Comparison of ENCODE assay signal across 8 mouse cellular contexts in genomic region chr1:91366215-91367108, GRCm38 (mm10). TPM values are rescaled to one million over a fixed set of nuclear protein-coding genes. Genes with fewer than 3 reads are reported as not detected.
DNase-seq lines count a peak whose midpoint lies in the region; ATAC-seq and TF ChIP-seq lines count a peak whose summit lies in the region.

TSS of gene Erfe (plus strand) at chr1:91366430.

- under 1% methylated on average over 65 of the region's 68 CpGs for WGBS in intestine, postnatal 0 days
- under 1% methylated on average over 68 of the region's 68 CpGs for WGBS in liver, embryonic 15.5 days (ENCODE audit: insufficient replicate concordance)
- 1% methylated on average over 68 of the region's 68 CpGs for WGBS in neural tube, embryonic 12.5 days

- peaks cover 10% of the 10 kb centered on the region; the same call in 1 of the 2 replicates for H3K36me3 ChIP-seq in intestine, postnatal 0 days (ENCODE audit: control insufficient read depth, insufficient read depth)
- peaks cover 22% of the 10 kb centered on the region for H3K36me3 ChIP-seq in liver, embryonic 15.5 days (replicated peaks)
- peaks cover 14% of the 10 kb centered on the region for H3K36me3 ChIP-seq in neural tube, embryonic 12.5 days

- peak; percentile 42; the same call in 1 of the 2 replicates for ATAC-seq in intestine, postnatal 0 days
- ATAC-seq in liver, embryonic 15.5 days (ENCODE audit: insufficient read depth), result peak; percentile 87
- peak; percentile 38; the same call in 1 of the 2 replicates for ATAC-seq in neural tube, embryonic 12.5 days (ENCODE audit: low FRiP score, low read depth)

- peak; percentile 81 for TF ChIP-seq CTCF in left cerebral cortex, adult 2 months (IDR thresholded peaks at IDR 0.05)
- peak; percentile 94 for TF ChIP-seq CTCF in intestine, postnatal 0 days (IDR thresholded peaks at IDR 0.05; ENCODE audit: low read depth)

- peak within 1 kb of the TSS; percentile 43 for H3K4me3 ChIP-seq in left cerebral cortex, adult 2 months
- H3K4me3 ChIP-seq in intestine, postnatal 0 days (ENCODE audit: low read depth, low read length), result peak within 1 kb of the TSS; percentile 50
- peak within 1 kb of the TSS; percentile 77 for H3K4me3 ChIP-seq in liver, embryonic 15.5 days (replicated peaks)
- peak within 1 kb of the TSS; percentile 32 for H3K4me3 ChIP-seq in neural tube, embryonic 12.5 days

- H3K27me3 ChIP-seq in intestine, postnatal 0 days (replicated peaks; ENCODE audit: control insufficient read depth, insufficient read depth, low read length), result no peaks in the 10 kb centered on the region
- 0 out of 2 replicates have a peak, but pooled peaks cover 4% of the 10 kb centered on the region for H3K27me3 ChIP-seq in liver, embryonic 15.5 days
- H3K27me3 ChIP-seq in neural tube, embryonic 12.5 days (replicated peaks), result peaks cover 19% of the 10 kb centered on the region; the same call in 1 of the 2 replicates

- peak within 1 kb of the TSS; percentile 41; the same call in 1 of the 2 replicates for H3K9ac ChIP-seq in intestine, postnatal 0 days (ENCODE audit: low read depth, low read length)
- H3K9ac ChIP-seq in liver, embryonic 15.5 days, result peak within 1 kb of the TSS; percentile 73
- H3K9ac ChIP-seq in neural tube, embryonic 12.5 days, result peak within 1 kb of the TSS; percentile 45; the same call in 1 of the 2 replicates

- peak within 1 kb of the TSS; percentile 95 for H3K4me2 ChIP-seq in intestine, postnatal 0 days (replicated peaks; ENCODE audit: low read depth)
- peak within 1 kb of the TSS; percentile 99 for H3K4me2 ChIP-seq in liver, embryonic 15.5 days
- peak within 1 kb of the TSS; percentile 63 for H3K4me2 ChIP-seq in neural tube, embryonic 12.5 days (replicated peaks)

- H3K27ac ChIP-seq in left cerebral cortex, adult 2 months, result no peak within 1 kb of the TSS
- H3K27ac ChIP-seq in intestine, postnatal 0 days (ENCODE audit: low read depth, low read length), result peak within 1 kb of the TSS; percentile 58
- H3K27ac ChIP-seq in liver, embryonic 15.5 days (replicated peaks), result peak within 1 kb of the TSS; percentile 63
- no peak within 1 kb of the TSS for H3K27ac ChIP-seq in neural tube, embryonic 12.5 days

- no peaks in the 10 kb centered on the region for H3K9me3 ChIP-seq in intestine, postnatal 0 days (ENCODE audit: control insufficient read depth)
- H3K9me3 ChIP-seq in liver, embryonic 15.5 days (replicated peaks), result no peaks in the 10 kb centered on the region
- H3K9me3 ChIP-seq in neural tube, embryonic 12.5 days, result 0 out of 2 replicates have a peak, but pooled peaks cover 3% of the 10 kb centered on the region

- intact Hi-C loops in left cerebral cortex, adult 2 months (cut with DNase I), result no loop called here

- peak; percentile 37 to 43 for DNase-seq in left cerebral cortex, adult 2 months (ENCODE audit: extremely low spot score in 1 of 2, low spot score in 2 of 2)
- no peak for DNase-seq in left cerebral cortex, adult 11 months (ENCODE audit: low spot score)
- DNase-seq in embryo, embryonic 10.5 days (ENCODE audit: low spot score), result peak; percentile 84
- peak; percentile 13 for DNase-seq in gonadal fat pad, adult 2 months (ENCODE audit: low read depth)
- DNase-seq in testis, postnatal 14 days (ENCODE audit: low spot score), result peak; percentile 72

- peaks cover 4% of the 10 kb centered on the region; the same call in 1 of the 2 replicates for H3K4me1 ChIP-seq in intestine, postnatal 0 days (replicated peaks; ENCODE audit: control insufficient read depth, insufficient read depth, low read length)
- peaks cover 23% of the 10 kb centered on the region for H3K4me1 ChIP-seq in liver, embryonic 15.5 days (replicated peaks)
- H3K4me1 ChIP-seq in neural tube, embryonic 12.5 days, result peaks cover 7% of the 10 kb centered on the region; the same call in 1 of the 2 replicates

RNA-seq across cellular contexts. Expression of gene Erfe, which starts in this region (rescaled TPM):
- total RNA-seq in left cerebral cortex, adult 2 months (2021), result under 1 TPM; 0.16 to 0.38 TPM
- 0.05 and 0.14 TPM in 2 replicates for polyA plus RNA-seq in gonadal fat pad, adult 2 months (2012; rRNA removed)
- polyA plus RNA-seq in intestine, postnatal 0 days (2015; fragmentation: Nextera tagmentation; extraction: Ambion mirVana), result 2.7 and 3.1 TPM in 2 replicates
- polyA plus RNA-seq in liver, embryonic 15.5 days (2015; fragmentation: Nextera tagmentation; extraction: Ambion mirVana), result 3.2 and 4.2 TPM in 2 replicates
- polyA plus RNA-seq in neural tube, embryonic 12.5 days (2016; fragmentation: Nextera tagmentation; extraction: Ambion mirVana), result 0.19 and 0.33 TPM in 2 replicates

Comparison
In these comparisons a context has a peak if more than half of its experiments do, and no peak if none do; other contexts are left out.
1. Peak in DNase-seq and H3K4me3 ChIP-seq in left cerebral cortex, adult 2 months; RNA of the gene not detected or under 1 TPM.
2. Peak in DNase-seq in gonadal fat pad, adult 2 months; RNA of the gene not detected or under 1 TPM.
3. Peak in ATAC-seq, H3K4me3 ChIP-seq, H3K9ac ChIP-seq and H3K4me2 ChIP-seq in neural tube, embryonic 12.5 days; RNA of the gene not detected or under 1 TPM.
4. H3K27ac ChIP-seq: peak in intestine, postnatal 0 days (single experiment) and liver, embryonic 15.5 days (single experiment); none in left cerebral cortex, adult 2 months (single experiment) and neural tube, embryonic 12.5 days (single experiment).
5. Peak in every context shown above with its lines, with median percentiles within 50 percentile points of each other: H3K4me3 ChIP-seq, ATAC-seq, H3K4me2 ChIP-seq and H3K9ac ChIP-seq.